Mouse (Mus musculus) liver, postnatal 0 days (tissue): ENCODE data around the gene Ugt1a5.

ENCODE experiments used
- CTCF ChIP-seq: sonication (generic); IDR thresholded peaks from 2 replicates; pipeline ENCODE4 v1.5.1; 2016; ENCODE audit warnings: antibody characterized with exemption, low read depth
- EP300 ChIP-seq: IDR thresholded peaks from 2 replicates; pipeline ENCODE4 v1.6.1; 2016; ENCODE audit warnings: antibody characterized with exemption, low read depth, mild to moderate bottlenecking

DNA sequence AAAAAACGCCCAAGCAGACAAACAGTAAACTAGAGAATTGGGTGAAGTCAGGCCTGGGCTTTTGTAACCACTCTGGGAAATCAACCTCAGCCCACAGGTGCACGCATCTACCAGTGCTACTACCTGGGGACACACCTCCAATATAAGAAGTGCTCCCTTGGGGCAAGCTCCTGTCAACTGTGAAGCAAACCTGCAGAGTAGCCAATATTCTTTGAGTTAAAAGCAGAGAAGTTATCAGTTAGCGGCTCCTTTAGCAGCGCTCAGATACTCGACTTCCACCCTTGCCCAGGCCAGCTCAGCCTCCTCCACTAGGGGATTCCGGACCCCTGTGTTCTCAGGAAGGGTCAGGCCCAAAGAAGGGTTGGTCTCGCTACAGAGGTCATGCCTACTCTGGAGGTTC is 95.9 kb downstream of the Ugt1a5 start:
- TF ChIP-seq EP300, result no peak
- TF ChIP-seq CTCF, result no peak
